Mouse (Mus musculus): ENCODE measurements around the gene Sec14l2. TPM values are rescaled to one million over a fixed set of nuclear protein-coding genes. Genes with fewer than 3 reads are reported as not detected.
"Not testable (repeated sequence)": the region's sequence is repeated elsewhere in the genome, so short reads cannot be mapped to it uniquely, and the experiment has no call there.

The Sec14l2 gene
- polyA plus RNA-seq, 1 experiment from 2014 or later: 7.6 TPM

- Histone ChIP-seq H3K36me3 (ENCODE audit: insufficient read depth, low read length) (no peaks in the 10 kb centered on the region), H3K9me3 (ENCODE audit: low read length) (no peaks in the 10 kb centered on the region), H3K27me3 (replicated peaks; ENCODE audit: insufficient read depth, low read length) (no peaks in the 10 kb centered on the region), H3K27ac (ENCODE audit: low read length) (no peak overlapping the region), H3K4me1 (ENCODE audit: insufficient read depth, low read depth, low read length) (peaks cover 6% of the 10 kb centered on the region; the same call in 1 of the 2 replicates), H3K9ac (replicated peaks; ENCODE audit: low read depth) (no peak overlapping the region), H3K4me3 (ENCODE audit: low read depth, low read length) (no peak overlapping the region), H3K4me2 (replicated peaks; ENCODE audit: low read depth, low read length) (no peak overlapping the region)
- 75% methylated on average over 6 of the region's 6 CpGs for WGBS
- ATAC-seq: no peak
- DNase-seq (ENCODE audit: low spot score): no peak
- TF ChIP-seq CTCF (IDR thresholded peaks at IDR 0.05) (no peak), EP300 (IDR thresholded peaks at IDR 0.05) (no peak)
These were observed 9.2 kb downstream of the Sec14l2 start for GRCm38 (mm10) chr11:4113970-4114369.

GRCm38 (mm10) chr11:4113496-4113895 is 9.7 kb downstream of the Sec14l2 start:
- H3K9me3 ChIP-seq (ENCODE audit: low read length): no peaks in the 10 kb centered on the region
- H3K36me3 ChIP-seq (ENCODE audit: insufficient read depth, low read length): no peaks in the 10 kb centered on the region
- no peak overlapping the region for H3K9ac ChIP-seq (replicated peaks; ENCODE audit: low read depth)
- H3K27me3 ChIP-seq (replicated peaks; ENCODE audit: insufficient read depth, low read length): no peaks in the 10 kb centered on the region
- no peak for TF ChIP-seq CTCF (IDR thresholded peaks at IDR 0.05)
- no peak for TF ChIP-seq EP300 (IDR thresholded peaks at IDR 0.05)
- ATAC-seq (no peak), DNase-seq (ENCODE audit: low spot score) (no peak)
- WGBS: 70% methylated on average over 4 of the region's 4 CpGs
- H3K4me1 ChIP-seq (ENCODE audit: insufficient read depth, low read depth, low read length): peaks cover 6% of the 10 kb centered on the region; the same call in 1 of the 2 replicates
- no peak overlapping the region for H3K27ac ChIP-seq (ENCODE audit: low read length)
- no peak overlapping the region for H3K4me3 ChIP-seq (ENCODE audit: low read depth, low read length)
- H3K4me2 ChIP-seq (replicated peaks; ENCODE audit: low read depth, low read length): no peak overlapping the region

GRCm38 (mm10) chr11:4112861-4113260 is 10.4 kb downstream of the Sec14l2 start:
- no peak overlapping the region for H3K9ac ChIP-seq (replicated peaks; ENCODE audit: low read depth)
- DNase-seq (ENCODE audit: low spot score) (no peak), ATAC-seq (no peak)
- H3K4me2 ChIP-seq (replicated peaks; ENCODE audit: low read depth, low read length): no peak overlapping the region
- no peak for TF ChIP-seq EP300 (IDR thresholded peaks at IDR 0.05)
- TF ChIP-seq CTCF (IDR thresholded peaks at IDR 0.05): no peak
- H3K4me1 ChIP-seq (ENCODE audit: insufficient read depth, low read depth, low read length): peaks cover 6% of the 10 kb centered on the region; the same call in 1 of the 2 replicates
- H3K36me3 ChIP-seq (ENCODE audit: insufficient read depth, low read length): no peaks in the 10 kb centered on the region
- H3K4me3 ChIP-seq (ENCODE audit: low read depth, low read length): no peak overlapping the region
- H3K27me3 ChIP-seq (replicated peaks; ENCODE audit: insufficient read depth, low read length): no peaks in the 10 kb centered on the region
- 79% methylated on average over 6 of the region's 6 CpGs for WGBS
- no peak overlapping the region for H3K27ac ChIP-seq (ENCODE audit: low read length)
- no peaks in the 10 kb centered on the region for H3K9me3 ChIP-seq (ENCODE audit: low read length)

GRCm38 (mm10) chr11:4112033-4112432 is 11.2 kb downstream of the Sec14l2 start:
- no peak for ATAC-seq
- no peak overlapping the region for H3K9ac ChIP-seq (replicated peaks; ENCODE audit: low read depth)
- WGBS: 86% methylated on average over 4 of the region's 4 CpGs

GRCm38 (mm10) chr11:4108691-4109090 is 14.5 kb downstream of the Sec14l2 start:
- WGBS: 83% methylated on average over 7 of the region's 7 CpGs
- H3K9ac ChIP-seq (replicated peaks; ENCODE audit: low read depth): no peak overlapping the region
- H3K4me3 ChIP-seq (ENCODE audit: low read depth, low read length): no peak overlapping the region
- TF ChIP-seq CTCF (IDR thresholded peaks at IDR 0.05) (no peak), EP300 (IDR thresholded peaks at IDR 0.05) (no peak)
- DNase-seq (ENCODE audit: low spot score) (no peak), ATAC-seq (no peak)
- H3K4me1 ChIP-seq (ENCODE audit: insufficient read depth, low read depth, low read length): no peaks in the 10 kb centered on the region
- H3K27ac ChIP-seq (ENCODE audit: low read length): no peak overlapping the region
- H3K4me2 ChIP-seq (replicated peaks; ENCODE audit: low read depth, low read length): no peak overlapping the region
- no peaks in the 10 kb centered on the region for H3K9me3 ChIP-seq (ENCODE audit: low read length)
- H3K36me3 ChIP-seq (ENCODE audit: insufficient read depth, low read length): no peaks in the 10 kb centered on the region
- no peaks in the 10 kb centered on the region for H3K27me3 ChIP-seq (replicated peaks; ENCODE audit: insufficient read depth, low read length)

More at GRCm38 (mm10) chr11:4112033-4112432, 11.2 kb downstream of the Sec14l2 start:
- no peaks in the 10 kb centered on the region for H3K36me3 ChIP-seq (ENCODE audit: insufficient read depth, low read length)
- no peaks in the 10 kb centered on the region for H3K4me1 ChIP-seq (ENCODE audit: insufficient read depth, low read depth, low read length)
- no peak for DNase-seq (ENCODE audit: low spot score)
- H3K27me3 ChIP-seq (replicated peaks; ENCODE audit: insufficient read depth, low read length): no peaks in the 10 kb centered on the region
- no peaks in the 10 kb centered on the region for H3K9me3 ChIP-seq (ENCODE audit: low read length)
- H3K27ac ChIP-seq (ENCODE audit: low read length): no peak overlapping the region
- no peak overlapping the region for H3K4me3 ChIP-seq (ENCODE audit: low read depth, low read length)
- no peak overlapping the region for H3K4me2 ChIP-seq (replicated peaks; ENCODE audit: low read depth, low read length)
- no peak for TF ChIP-seq EP300 (IDR thresholded peaks at IDR 0.05)
- TF ChIP-seq CTCF (IDR thresholded peaks at IDR 0.05): no peak

GRCm38 (mm10) chr11:4107901-4108300 is 15.3 kb downstream of the Sec14l2 start:
- H3K9ac ChIP-seq (replicated peaks; ENCODE audit: low read depth); H3K36me3 ChIP-seq (ENCODE audit: insufficient read depth, low read length); H3K4me1 ChIP-seq (ENCODE audit: insufficient read depth, low read depth, low read length); H3K4me3 ChIP-seq (ENCODE audit: low read depth, low read length); H3K27me3 ChIP-seq (replicated peaks; ENCODE audit: insufficient read depth, low read length); ATAC-seq; H3K4me2 ChIP-seq (replicated peaks; ENCODE audit: low read depth, low read length); DNase-seq (ENCODE audit: low spot score); H3K9me3 ChIP-seq (ENCODE audit: low read length); H3K27ac ChIP-seq (ENCODE audit: low read length): not testable (repeated sequence)
- 91% methylated on average over 3 of the region's 6 CpGs for WGBS

- no peak for DNase-seq (ENCODE audit: low spot score)
- Histone ChIP-seq H3K4me1 (ENCODE audit: insufficient read depth, low read depth, low read length) (no peaks in the 10 kb centered on the region), H3K9me3 (ENCODE audit: low read length) (no peaks in the 10 kb centered on the region), H3K4me3 (ENCODE audit: low read depth, low read length) (no peak overlapping the region), H3K27me3 (replicated peaks; ENCODE audit: insufficient read depth, low read length) (no peaks in the 10 kb centered on the region), H3K4me2 (replicated peaks; ENCODE audit: low read depth, low read length) (no peak overlapping the region), H3K36me3 (ENCODE audit: insufficient read depth, low read length) (no peaks in the 10 kb centered on the region), H3K27ac (ENCODE audit: low read length) (no peak overlapping the region), H3K9ac (replicated peaks; ENCODE audit: low read depth) (no peak overlapping the region)
- WGBS: 70% methylated on average over 6 of the region's 6 CpGs
- ATAC-seq: no peak
- TF ChIP-seq CTCF (IDR thresholded peaks at IDR 0.05) (no peak), EP300 (IDR thresholded peaks at IDR 0.05) (no peak)
These were observed 17.8 kb downstream of the Sec14l2 start for GRCm38 (mm10) chr11:4105444-4105843.
